Mouse (Mus musculus) midbrain, embryonic 12.5 days (tissue): Measurements from ENCODE around the gene Ybx2. TPM values are rescaled to one million over a fixed set of nuclear protein-coding genes. Genes with fewer than 3 reads are reported as not detected.
A peak's percentile ranks its signal among the peaks of the same experiment; 100 is the strongest.

Experiments
- ATAC-seq: fragments of 200-750 bp; cut with Nextera tagmentation; 2 replicates; pipeline ENCODE4 v1.8.0; 2017; ENCODE audit warnings: low read depth, moderate TSS enrichment, moderate library complexity; ENCODE audit not compliant: low FRiP score
- H3K27ac ChIP-seq: fragments of 300-500 bp; sonication (generic); replicated peaks from 2 replicates; pipeline ENCODE4 v1.5.1; 2016; ENCODE audit warnings: mild to moderate bottlenecking
- H3K27me3 ChIP-seq: fragments of 300-500 bp; sonication (generic); 2 replicates; pipeline ENCODE4 v1.6.1; 2016; ENCODE audit warnings: mild to moderate bottlenecking
- H3K36me3 ChIP-seq: fragments of 300-500 bp; sonication (generic); 2 replicates; pipeline ENCODE4 v1.6.1; 2016
- H3K4me1 ChIP-seq: fragments of 300-500 bp; sonication (generic); 2 replicates; pipeline ENCODE4 v1.6.1; 2016
- H3K4me2 ChIP-seq: fragments of 300-500 bp; sonication (generic); replicated peaks from 2 replicates; pipeline ENCODE4 v1.6.1; 2016; ENCODE audit warnings: mild to moderate bottlenecking, moderate library complexity
- H3K4me3 ChIP-seq: fragments of 300-500 bp; sonication (generic); 2 replicates; pipeline ENCODE4 v1.5.1; 2016; ENCODE audit warnings: mild to moderate bottlenecking
- H3K9ac ChIP-seq: fragments of 300-500 bp; sonication (generic); replicated peaks from 2 replicates; pipeline ENCODE4 v1.6.1; 2016; ENCODE audit warnings: mild to moderate bottlenecking, moderate library complexity
- H3K9me3 ChIP-seq: fragments of 300-500 bp; sonication (generic); 2 replicates; pipeline ENCODE4 v1.6.1; 2016; ENCODE audit warnings: mild to moderate bottlenecking
- WGBS: fragments of 180-500 bp; shearing (Covaris S2); methylation state at CpG from one replicate; pipeline ENCODE4 v1.1.7; 2016; 5-methylcytosine and 5-hydroxymethylcytosine counted together
- polyA plus RNA-seq: library from polyadenylated mRNA; unstranded; fragments of >200 nt; fragmentation: Nextera tagmentation; extraction: Ambion mirVana; gene quantifications from 2 replicates; pipeline ENCODE4 v1.2.1, GENCODE M21; 2016

Gene Ybx2
- polyA plus RNA-seq, 1 experiment from 2014 or later, result 5.6 TPM

DNA sequence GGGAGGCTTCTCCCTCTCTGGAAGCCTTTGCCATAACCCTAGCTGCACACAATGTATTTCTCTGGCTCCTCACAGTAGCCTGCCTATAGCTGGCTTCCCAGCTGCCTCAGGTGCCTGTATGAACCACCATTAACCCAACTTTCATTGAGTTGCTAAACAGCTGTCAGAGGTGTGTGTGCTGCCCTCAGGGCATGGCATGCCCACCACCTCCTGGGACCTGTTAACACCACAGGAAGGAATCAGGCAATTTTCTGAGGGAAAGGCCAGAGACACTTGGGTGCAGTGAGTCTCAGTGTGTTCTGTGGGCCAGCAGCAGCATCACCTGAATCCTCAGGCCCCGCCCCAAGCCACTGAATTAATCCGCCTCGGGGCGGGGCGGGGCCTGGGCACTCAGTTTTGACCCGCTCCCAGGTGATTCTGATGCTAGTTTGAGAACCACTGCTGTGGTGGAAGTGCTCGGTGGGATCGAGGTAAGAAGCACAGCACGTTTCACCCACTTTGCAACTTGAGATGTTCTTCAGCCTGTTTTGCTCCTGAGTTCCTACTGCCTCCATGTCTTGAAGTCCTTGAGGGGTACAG lies 2.9 kb downstream of the Ybx2 start:
- H3K4me1 ChIP-seq, result peaks cover 21% of the 10 kb centered on the region
- H3K4me2 ChIP-seq, result no peak overlapping the region
- peaks cover 69% of the 10 kb centered on the region for H3K27me3 ChIP-seq
- H3K4me3 ChIP-seq, result no peak overlapping the region
- WGBS, result 28% methylated on average over 9 of the region's 9 CpGs
- H3K9ac ChIP-seq, result no peak overlapping the region
- no peak for ATAC-seq
- no peaks in the 10 kb centered on the region for H3K9me3 ChIP-seq
- H3K36me3 ChIP-seq, result no peaks in the 10 kb centered on the region
- H3K27ac ChIP-seq, result no peak overlapping the region

DNA sequence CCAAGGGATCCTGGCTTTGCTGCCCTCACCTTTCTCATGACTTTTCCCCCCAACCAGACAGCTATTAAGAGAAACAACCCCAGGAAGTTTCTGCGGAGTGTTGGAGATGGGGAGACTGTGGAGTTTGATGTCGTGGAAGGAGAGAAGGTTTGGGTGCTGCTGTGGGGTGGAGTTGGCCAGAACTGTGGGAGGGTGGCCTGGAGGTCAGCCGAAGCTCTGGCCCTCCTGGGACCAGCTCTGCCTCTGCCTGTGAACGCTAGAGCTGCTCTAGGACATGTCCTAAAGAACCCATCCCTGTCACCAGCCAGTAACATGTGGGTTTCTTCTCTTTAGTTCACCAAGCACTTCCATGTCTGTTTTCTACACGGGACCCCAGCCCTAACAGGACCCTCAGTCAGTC lies 3.6 kb downstream of the Ybx2 start:
- Histone ChIP-seq H3K4me1 (peaks cover 21% of the 10 kb centered on the region), H3K4me3 (no peak overlapping the region), H3K4me2 (no peak overlapping the region), H3K9me3 (no peaks in the 10 kb centered on the region), H3K27ac (no peak overlapping the region), H3K36me3 (no peaks in the 10 kb centered on the region), H3K27me3 (peaks cover 65% of the 10 kb centered on the region), H3K9ac (no peak overlapping the region)
- WGBS, result 82% methylated on average over 5 of the region's 5 CpGs
- no peak for ATAC-seq

DNA sequence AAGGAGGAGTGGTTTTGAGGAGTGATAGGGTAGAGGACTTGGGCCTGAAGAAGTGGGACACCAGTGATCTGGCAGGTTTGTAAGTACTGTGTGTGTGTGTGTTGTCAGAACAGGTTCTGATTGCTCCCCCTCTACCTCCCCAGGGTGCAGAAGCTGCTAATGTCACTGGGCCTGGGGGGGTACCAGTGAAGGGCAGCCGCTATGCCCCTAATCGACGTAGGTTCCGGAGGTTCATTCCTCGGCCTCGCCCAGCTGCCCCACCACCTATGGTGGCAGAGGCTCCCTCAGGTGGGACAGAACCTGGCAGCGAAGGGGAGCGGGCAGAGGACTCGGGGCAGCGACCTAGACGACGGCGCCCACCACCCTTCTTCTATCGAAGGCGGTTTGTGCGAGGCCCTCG lies 4.1 kb downstream of the Ybx2 start:
- Histone ChIP-seq H3K4me1 (peaks cover 18% of the 10 kb centered on the region), H3K9me3 (no peaks in the 10 kb centered on the region), H3K36me3 (peaks cover 4% of the 10 kb centered on the region; the same call in 1 of the 2 replicates), H3K4me2 (no peak overlapping the region), H3K27ac (no peak overlapping the region), H3K27me3 (peaks cover 60% of the 10 kb centered on the region), H3K4me3 (no peak overlapping the region), H3K9ac (no peak overlapping the region)
- 95% methylated on average over 17 of the region's 17 CpGs for WGBS
- ATAC-seq, result no peak

- Histone ChIP-seq H3K9me3 (no peaks in the 10 kb centered on the region), H3K27ac (no peak overlapping the region), H3K9ac (no peak overlapping the region; the same call in 1 of the 2 replicates), H3K4me2 (no peak overlapping the region), H3K4me3 (no peak overlapping the region), H3K27me3 (peaks cover 48% of the 10 kb centered on the region), H3K4me1 (peaks cover 8% of the 10 kb centered on the region), H3K36me3 (peaks cover 10% of the 10 kb centered on the region; the same call in 1 of the 2 replicates)
- 88% methylated on average over 4 of the region's 4 CpGs for WGBS
- ATAC-seq, result no peak
These were observed 5.4 kb downstream of the Ybx2 start for GRCm38 (mm10) chr11:69940962-69941361.

GRCm38 (mm10) chr11:69945216-69945615 lies 9.6 kb downstream of the Ybx2 start:
- no peak overlapping the region for H3K9ac ChIP-seq
- H3K27me3 ChIP-seq, result peaks cover 9% of the 10 kb centered on the region
- no peak overlapping the region for H3K27ac ChIP-seq
- no peaks in the 10 kb centered on the region for H3K9me3 ChIP-seq
- peaks cover 10% of the 10 kb centered on the region; the same call in 1 of the 2 replicates for H3K36me3 ChIP-seq
- H3K4me3 ChIP-seq, result no peak overlapping the region
- ATAC-seq, result no peak
- H3K4me2 ChIP-seq, result no peak overlapping the region
- WGBS, result 75% methylated on average over 13 of the region's 13 CpGs
- peaks cover 17% of the 10 kb centered on the region for H3K4me1 ChIP-seq

- Histone ChIP-seq H3K9me3 (no peaks in the 10 kb centered on the region), H3K9ac (no peak overlapping the region), H3K36me3 (peaks cover 10% of the 10 kb centered on the region; the same call in 1 of the 2 replicates), H3K4me2 (peak overlapping the region; percentile 64; the same call in 1 of the 2 replicates), H3K4me1 (peaks cover 17% of the 10 kb centered on the region), H3K27ac (no peak overlapping the region), H3K4me3 (no peak overlapping the region), H3K27me3 (peaks cover 5% of the 10 kb centered on the region)
- ATAC-seq, result no peak
- 93% methylated on average over 18 of the region's 18 CpGs for WGBS
These were observed 10.6 kb downstream of the Ybx2 start for GRCm38 (mm10) chr11:69945997-69946891.

DNA sequence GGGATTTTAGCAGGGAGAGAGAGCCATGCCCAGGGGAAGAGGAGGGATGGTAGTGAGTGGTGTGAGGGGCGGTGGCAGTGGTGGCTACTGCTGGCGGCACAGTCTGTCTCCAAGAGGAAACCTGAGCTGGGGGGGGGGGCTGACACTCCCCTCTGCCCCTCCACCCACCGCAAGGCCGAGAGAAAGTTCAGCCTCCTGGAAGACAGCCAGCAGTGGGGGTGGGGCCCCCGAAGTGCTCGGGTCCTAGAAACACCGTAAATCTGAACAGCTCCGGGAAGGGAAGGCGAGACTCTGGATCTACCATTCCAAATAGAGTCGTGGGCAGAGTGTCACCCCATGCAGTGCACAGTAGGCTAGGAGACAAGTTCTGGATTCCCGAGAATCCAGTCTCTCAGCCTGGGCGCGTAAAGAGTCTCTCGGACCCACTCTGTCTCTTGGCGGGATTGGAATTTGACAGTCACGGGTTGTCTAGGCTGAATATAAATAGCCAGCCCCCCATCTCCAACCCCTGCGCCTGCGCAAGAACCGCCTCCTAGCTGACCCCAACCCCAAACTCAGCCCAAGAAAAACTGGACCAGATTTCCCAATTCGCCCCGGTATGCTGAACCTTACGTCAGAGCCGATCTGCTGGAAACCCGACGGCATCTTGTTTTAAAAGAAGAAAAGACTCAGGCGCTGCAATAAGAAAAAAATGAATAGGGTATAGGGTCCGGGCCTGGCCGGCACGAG lies 11.9 kb downstream of the Ybx2 start:
- ATAC-seq, result peak; percentile 56
- H3K9me3 ChIP-seq, result no peaks in the 10 kb centered on the region
- no peak overlapping the region for H3K27ac ChIP-seq
- H3K4me2 ChIP-seq, result peak overlapping the region; percentile 64
- peaks cover 17% of the 10 kb centered on the region for H3K4me1 ChIP-seq
- H3K9ac ChIP-seq, result peak overlapping the region; percentile 45; the same call in 1 of the 2 replicates
- peaks cover 10% of the 10 kb centered on the region; the same call in 1 of the 2 replicates for H3K36me3 ChIP-seq
- H3K27me3 ChIP-seq, result peaks cover 11% of the 10 kb centered on the region
- peak overlapping the region; percentile 49 for H3K4me3 ChIP-seq
- WGBS, result 3% methylated on average over 29 of the region's 29 CpGs

GRCm38 (mm10) chr11:69948066-69948762 lies 12.6 kb downstream of the Ybx2 start, which contains the start of gene Slc2a4:
Gene Slc2a4 (minus strand): TSS chr11:69948188.
- Histone ChIP-seq H3K27ac (peak within 1 kb of the TSS; percentile 69), H3K4me1 (peaks cover 17% of the 10 kb centered on the region), H3K9ac (peak within 1 kb of the TSS; percentile 47), H3K4me3 (peak within 1 kb of the TSS; percentile 49), H3K36me3 (peaks cover 10% of the 10 kb centered on the region; the same call in 1 of the 2 replicates), H3K4me2 (peak within 1 kb of the TSS; percentile 64), H3K9me3 (no peaks in the 10 kb centered on the region), H3K27me3 (peaks cover 11% of the 10 kb centered on the region)
- peak; percentile 93 for ATAC-seq
- WGBS, result under 1% methylated on average over 33 of the region's 34 CpGs

DNA sequence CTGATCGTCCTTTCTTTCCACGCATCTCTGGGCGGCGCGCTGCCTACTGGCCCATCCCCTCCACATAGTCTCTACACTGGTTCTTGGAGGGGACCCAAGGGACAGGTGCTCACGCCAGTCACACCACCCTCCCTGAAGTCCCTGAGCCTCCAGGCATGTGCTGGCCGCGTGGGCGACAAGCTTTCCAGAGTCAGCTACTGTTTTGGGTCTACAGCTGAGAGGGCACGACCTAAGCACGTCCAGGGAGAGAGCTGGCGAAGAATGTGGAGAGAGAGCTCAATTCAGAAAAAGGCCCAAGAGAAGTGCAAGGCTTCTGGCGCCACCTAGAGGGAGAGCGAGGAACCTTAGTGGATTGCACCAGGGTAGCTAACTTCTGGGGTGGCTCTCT lies 13.2 kb downstream of the Ybx2 start:
- WGBS, result under 1% methylated on average over 14 of the region's 14 CpGs
- peak overlapping the region; percentile 49 for H3K4me3 ChIP-seq
- H3K4me1 ChIP-seq, result peaks cover 17% of the 10 kb centered on the region
- H3K9me3 ChIP-seq, result no peaks in the 10 kb centered on the region
- peak overlapping the region; percentile 69 for H3K27ac ChIP-seq
- peaks cover 10% of the 10 kb centered on the region; the same call in 1 of the 2 replicates for H3K36me3 ChIP-seq
- H3K4me2 ChIP-seq, result peak overlapping the region; percentile 64
- H3K9ac ChIP-seq, result peak overlapping the region; percentile 47
- ATAC-seq, result peak; percentile 63
- H3K27me3 ChIP-seq, result peaks cover 11% of the 10 kb centered on the region

DNA sequence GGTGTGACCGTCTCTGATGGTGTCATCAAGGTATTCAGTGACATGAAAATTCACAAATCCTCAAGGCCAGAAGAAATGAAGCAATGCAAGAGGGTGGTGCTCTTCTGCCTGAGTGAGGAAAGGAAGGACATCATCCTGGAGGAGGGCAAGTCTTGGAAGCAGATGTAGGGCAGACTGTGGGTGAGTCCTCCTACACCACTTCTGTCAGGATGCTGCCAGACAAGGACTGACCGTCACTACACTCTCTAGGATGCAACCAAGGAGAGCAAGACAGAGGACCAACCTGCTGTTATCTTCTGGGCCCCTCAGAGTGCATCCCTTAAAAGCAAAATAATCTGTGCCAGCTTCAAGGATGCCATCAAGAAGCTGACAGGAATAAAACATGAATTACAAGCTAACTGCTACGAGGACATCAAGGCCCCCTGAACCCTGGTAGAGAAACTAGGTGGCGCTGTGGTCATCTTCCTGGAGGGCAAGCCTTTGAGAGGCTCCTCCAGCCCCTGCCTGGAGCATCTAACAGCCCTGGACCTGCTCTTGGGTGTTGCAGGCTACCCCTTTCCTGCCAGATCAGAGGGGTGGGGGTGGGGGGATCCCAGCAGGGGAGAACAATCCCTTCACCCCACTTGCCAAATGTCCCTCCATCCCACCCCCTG lies 15.3 kb downstream of the Ybx2 start:
- WGBS, result 40% methylated on average over 4 of the region's 4 CpGs
- H3K9ac ChIP-seq, result no peak overlapping the region

GRCm38 (mm10) chr11:69952274-69952673 lies 16.7 kb downstream of the Ybx2 start:
- H3K9ac ChIP-seq, result no peak overlapping the region
- WGBS, result 46% methylated on average over 1 of the region's 1 CpGs

More for the DNA sequence above, 15.3 kb downstream of the Ybx2 start:
- Histone ChIP-seq H3K4me3 (no peak overlapping the region), H3K36me3 (no peaks in the 10 kb centered on the region), H3K27me3 (peaks cover 16% of the 10 kb centered on the region), H3K27ac (no peak overlapping the region), H3K4me1 (peaks cover 17% of the 10 kb centered on the region), H3K9me3 (no peaks in the 10 kb centered on the region), H3K4me2 (no peak overlapping the region)
- ATAC-seq, result no peak

More at GRCm38 (mm10) chr11:69952274-69952673, 16.7 kb downstream of the Ybx2 start:
- Histone ChIP-seq H3K4me1 (peaks cover 14% of the 10 kb centered on the region), H3K4me2 (no peak overlapping the region), H3K36me3 (no peaks in the 10 kb centered on the region), H3K27me3 (peaks cover 16% of the 10 kb centered on the region), H3K9me3 (no peaks in the 10 kb centered on the region), H3K4me3 (no peak overlapping the region), H3K27ac (no peak overlapping the region)
- ATAC-seq, result no peak
